Mouse (Mus musculus) liver, embryonic 14.5 days (tissue): ENCODE measurements around the gene Rac3.

Experiments
- CTCF ChIP-seq: IDR thresholded peaks from 2 replicates; pipeline ENCODE4 v1.5.1; 2016; ENCODE audit warnings: antibody characterized with exemption, low read depth, control low read depth
- EP300 ChIP-seq: IDR thresholded peaks from 2 replicates; pipeline ENCODE4 v1.6.1; 2016; ENCODE audit warnings: antibody characterized with exemption, low read depth

GRCm38 (mm10) chr11:120719841-120720376 is 1.4 kb upstream of the Rac3 start:
- TF ChIP-seq CTCF: no peak
- no peak for TF ChIP-seq EP300
